Mouse (Mus musculus) bone marrow, adult 2 months (tissue): ENCODE data around the gene Snrpb2. TPM values are rescaled to one million over a fixed set of nuclear protein-coding genes. Genes with fewer than 3 reads are reported as not detected.

Experiments used
- H3K27ac ChIP-seq: fragments of 200-500 bp; 2 replicates; pipeline ENCODE4 v1.5.1; 2012; ENCODE audit warnings: low read depth, mild to moderate bottlenecking, control low read depth, inconsistent platforms, low read length; ENCODE audit not compliant: control insufficient read depth, poor library complexity, insufficient read depth
- H3K4me1 ChIP-seq: fragments of 200-500 bp; 2 replicates; pipeline ENCODE4 v1.6.1; 2011; ENCODE audit warnings: low read length; ENCODE audit not compliant: control insufficient read depth, insufficient read depth
- H3K4me3 ChIP-seq: fragments of 200-500 bp; replicated peaks from 2 replicates; pipeline ENCODE3; 2011; ENCODE audit warnings: mild to moderate bottlenecking, low read depth, low read length, control low read depth; ENCODE audit not compliant: control insufficient read depth
- CTCF ChIP-seq: fragments of 200-500 bp; IDR thresholded peaks from 2 replicates; pipeline ENCODE4 v1.5.1; 2011; ENCODE audit warnings: low read length, control low read depth; ENCODE audit not compliant: control insufficient read depth, insufficient read depth
- POLR2A ChIP-seq: fragments of 200-500 bp; IDR thresholded peaks from 2 replicates; pipeline ENCODE4 v1.6.1; 2011; ENCODE audit warnings: low read depth, mild to moderate bottlenecking, control low read depth, low read length, borderline replicate concordance; ENCODE audit not compliant: control insufficient read depth
- WGBS: fragments of 180-500 bp; shearing (Covaris S2); methylation state at CpG from one replicate; pipeline ENCODE4 v1.1.7; 2018; 5-methylcytosine and 5-hydroxymethylcytosine counted together
- polyA plus RNA-seq: library from polyadenylated mRNA; stranded (reverse); fragments of >200 nt; gene quantifications from 2 replicates; pipeline ENCODE4 v1.2.4, GENCODE M21; 2011; ENCODE audit warnings: low replicate concordance; ENCODE audit not compliant: missing spikeins, insufficient read depth, insufficient read length

Gene Snrpb2
- polyA plus RNA-seq = 35.9 and 70.5 TPM in 2 replicates

DNA sequence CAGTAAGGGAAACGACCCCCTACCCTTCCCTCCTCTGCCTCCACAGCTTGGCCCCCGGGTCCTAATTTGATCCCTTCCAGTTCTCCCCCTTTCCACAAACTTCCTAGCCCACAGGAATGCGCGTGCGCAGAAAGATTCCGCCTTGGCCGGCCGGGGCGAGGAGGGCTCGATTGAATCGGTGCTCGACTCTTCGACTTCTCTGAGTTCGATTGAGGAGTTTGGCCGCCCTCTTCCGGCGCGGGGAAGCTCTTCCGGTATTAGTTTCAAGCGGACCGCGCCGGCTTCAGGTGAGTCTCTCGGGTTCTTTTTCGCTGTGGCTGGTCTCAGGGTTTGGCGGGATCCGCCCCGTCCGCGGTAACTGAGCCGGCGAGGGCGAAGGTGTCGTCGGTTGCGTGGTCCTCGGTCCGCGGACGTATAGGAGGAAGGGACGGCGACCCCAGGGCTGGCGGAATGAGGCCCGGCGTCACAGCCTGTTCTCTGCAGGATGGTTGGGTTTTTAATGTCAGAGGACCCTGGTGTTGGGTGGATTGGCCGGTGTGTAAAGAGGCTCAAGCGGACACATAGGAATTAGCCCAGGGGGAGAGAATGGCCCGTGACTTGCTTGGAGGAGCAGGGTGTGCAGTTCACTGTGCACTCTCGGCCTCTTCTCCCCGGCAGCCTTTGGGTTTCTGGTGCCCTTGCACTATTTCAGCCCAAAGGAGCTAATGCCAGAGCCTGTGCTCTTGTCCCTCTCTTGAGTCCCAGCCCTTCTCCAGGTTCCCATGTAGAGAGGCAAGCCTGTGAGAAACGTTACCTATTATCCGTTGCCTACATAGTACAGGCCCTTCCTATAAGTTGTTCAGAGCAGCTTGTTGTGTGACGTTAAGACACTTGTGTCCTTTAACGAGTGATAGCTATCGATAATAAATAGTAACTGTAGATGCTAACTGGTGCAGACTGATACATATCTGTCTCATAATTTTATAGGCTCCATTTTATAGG, at the start of gene Snrpb2:
Snrpb2 (plus strand) TSS at position 228 of the 981 bp plus-strand sequence.
- peak within 1 kb of the TSS; percentile 96 for H3K4me3 ChIP-seq
- peak within 1 kb of the TSS; percentile 20; the same call in 1 of the 2 replicates for H3K27ac ChIP-seq
- TF ChIP-seq CTCF (no peak), POLR2A (peak; percentile 25; the same call in 1 of the 2 replicates)
- H3K4me1 ChIP-seq = no peaks in the 10 kb centered on the region
- under 1% methylated on average over 55 of the region's 55 CpGs for WGBS

DNA sequence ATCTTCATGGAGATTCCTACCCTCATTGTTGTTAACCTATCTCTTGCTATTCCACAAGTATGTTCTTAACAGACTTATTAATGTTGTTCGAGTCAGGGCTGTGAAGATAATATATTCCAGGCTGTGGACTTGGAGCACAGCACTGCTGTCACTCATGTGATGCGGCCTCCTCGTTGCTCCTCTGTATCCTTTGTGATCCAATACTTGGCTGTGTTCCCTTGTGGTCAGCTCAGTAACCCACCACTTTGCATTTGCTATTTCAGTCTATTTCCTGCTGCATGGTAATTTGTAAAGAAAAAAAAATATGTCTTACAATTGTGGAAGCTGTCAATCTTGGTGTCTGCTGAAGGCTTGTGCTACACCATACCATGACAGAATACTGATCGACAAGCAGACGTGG, 49.8 kb upstream of the Snrpb2 start:
- H3K27ac ChIP-seq = no peak overlapping the region
- 24% methylated on average over 5 of the region's 5 CpGs for WGBS
- no peaks in the 10 kb centered on the region for H3K4me1 ChIP-seq
- no peak overlapping the region for H3K4me3 ChIP-seq
- TF ChIP-seq POLR2A (no peak), CTCF (no peak)

DNA sequence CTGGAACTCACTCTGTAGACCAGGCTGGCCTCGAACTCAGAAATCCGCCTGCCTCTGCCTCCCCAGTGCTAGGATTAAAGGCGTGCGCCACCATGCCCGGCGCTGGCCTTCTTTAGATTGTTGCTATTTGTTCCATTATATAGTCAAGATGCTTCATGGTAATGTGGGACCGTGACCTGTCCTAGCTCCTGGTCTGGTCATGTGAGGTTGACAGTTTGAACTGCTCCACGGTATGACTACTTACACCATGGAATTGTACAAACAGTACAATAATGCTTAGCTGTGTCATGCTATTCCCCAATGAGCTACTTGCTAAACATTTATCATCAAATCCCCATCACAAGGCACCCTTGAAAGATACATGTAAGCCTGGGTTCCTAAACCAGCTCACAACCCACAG, 44.8 kb upstream of the Snrpb2 start:
- no peak for TF ChIP-seq POLR2A
- TF ChIP-seq CTCF = no peak
- H3K4me3 ChIP-seq = no peak overlapping the region
- no peak overlapping the region for H3K27ac ChIP-seq
- H3K4me1 ChIP-seq = no peaks in the 10 kb centered on the region
- 79% methylated on average over 8 of the region's 8 CpGs for WGBS

DNA sequence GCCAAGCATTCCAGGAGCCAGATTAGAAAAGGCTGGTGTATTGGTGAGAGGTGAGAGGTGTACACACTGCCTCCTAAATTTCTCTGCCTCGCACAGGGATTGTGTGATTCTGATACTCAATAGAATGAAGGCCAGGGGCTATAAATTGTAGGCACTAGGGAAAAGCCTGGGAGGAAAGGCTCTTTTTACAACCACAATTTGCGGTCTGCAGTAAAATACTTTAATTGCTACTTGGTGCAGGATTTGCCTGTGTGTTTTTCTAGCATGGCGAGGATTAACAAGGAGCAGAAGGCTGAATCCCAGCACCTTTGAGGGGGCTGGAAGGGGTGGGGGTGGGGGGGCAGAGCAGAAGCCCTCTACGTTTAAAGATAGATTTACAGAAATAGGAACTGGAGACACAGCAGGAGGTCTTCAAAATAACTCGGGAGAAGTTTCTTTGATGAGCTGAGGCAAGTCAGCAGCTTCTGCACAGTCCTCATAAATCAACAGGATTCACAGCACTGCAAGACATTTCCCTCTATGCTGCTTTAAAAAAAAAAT, 44.2 kb upstream of the Snrpb2 start:
- H3K4me1 ChIP-seq = no peaks in the 10 kb centered on the region
- TF ChIP-seq CTCF (no peak), POLR2A (no peak)
- WGBS = 33% methylated on average over 5 of the region's 5 CpGs
- H3K4me3 ChIP-seq = no peak overlapping the region
- H3K27ac ChIP-seq = no peak overlapping the region

DNA sequence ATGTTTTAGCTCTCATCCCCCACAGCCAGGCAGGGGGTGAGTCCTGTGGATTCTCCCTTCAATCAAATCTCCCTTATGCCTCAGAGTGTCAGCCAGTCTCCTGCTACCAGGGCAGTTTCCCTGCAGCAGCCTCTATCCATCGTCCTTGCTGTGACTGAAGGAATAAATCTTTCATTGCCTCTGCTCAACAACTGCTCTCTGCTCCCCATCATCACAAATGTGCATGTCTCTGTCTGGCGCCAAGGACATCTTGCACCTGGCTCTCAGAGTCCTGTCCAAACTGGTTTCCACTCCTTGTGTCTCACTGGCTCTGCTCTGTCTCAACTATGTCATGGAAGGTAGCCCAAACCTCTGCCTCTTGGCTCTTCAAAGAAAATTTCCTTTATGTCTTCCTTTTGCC, 43.1 kb upstream of the Snrpb2 start:
- 54% methylated on average over 2 of the region's 2 CpGs for WGBS
- Histone ChIP-seq H3K4me1 (no peaks in the 10 kb centered on the region), H3K4me3 (no peak overlapping the region), H3K27ac (no peak overlapping the region)
- TF ChIP-seq POLR2A (no peak), CTCF (no peak)

DNA sequence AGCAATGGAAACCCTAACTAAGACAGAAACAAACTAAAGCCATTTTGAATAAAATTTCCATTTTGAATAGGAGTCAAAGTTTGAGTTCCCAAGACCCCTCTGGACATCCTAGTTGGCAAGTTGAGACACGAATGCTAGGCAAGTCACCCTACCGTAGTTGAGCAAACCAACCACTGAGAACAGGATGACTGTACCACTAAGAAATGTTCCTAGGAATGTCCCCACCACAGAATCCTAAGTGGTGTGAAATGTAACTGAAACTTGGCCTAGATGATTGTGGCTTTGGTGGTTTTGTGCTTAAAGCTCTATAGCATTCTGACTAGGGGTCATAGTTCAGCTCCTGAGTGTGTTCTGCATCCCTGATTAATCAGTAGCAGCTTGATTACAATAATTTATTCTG, 39.5 kb upstream of the Snrpb2 start:
- 59% methylated on average over 2 of the region's 2 CpGs for WGBS
- H3K27ac ChIP-seq = no peak overlapping the region
- no peaks in the 10 kb centered on the region for H3K4me1 ChIP-seq
- no peak overlapping the region for H3K4me3 ChIP-seq
- no peak for TF ChIP-seq CTCF
- no peak for TF ChIP-seq POLR2A

DNA sequence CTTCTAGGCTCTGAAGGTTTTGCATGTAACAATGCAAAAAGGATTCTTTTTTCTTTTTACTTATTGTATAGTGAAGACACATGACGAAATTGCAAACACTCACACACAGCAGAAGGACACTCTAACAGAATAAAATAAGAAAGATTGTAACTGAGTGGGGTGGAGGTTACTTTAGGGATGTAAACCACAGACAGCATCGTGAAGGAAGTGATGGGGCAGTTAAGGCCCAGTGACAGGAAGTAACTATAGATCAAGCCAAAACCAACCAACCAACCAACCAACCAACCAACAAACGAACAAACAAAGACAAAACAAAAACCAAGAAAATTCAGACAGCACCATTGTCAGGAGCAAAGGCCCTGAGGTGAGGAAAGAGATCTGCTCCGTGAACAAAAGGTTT, 38.6 kb upstream of the Snrpb2 start:
- no peak for TF ChIP-seq POLR2A
- TF ChIP-seq CTCF = no peak
- 30% methylated on average over 4 of the region's 4 CpGs for whole genome bisulfite sequencing
- no peak overlapping the region for H3K27ac ChIP-seq
- H3K4me3 ChIP-seq = no peak overlapping the region
- no peaks in the 10 kb centered on the region for H3K4me1 ChIP-seq

DNA sequence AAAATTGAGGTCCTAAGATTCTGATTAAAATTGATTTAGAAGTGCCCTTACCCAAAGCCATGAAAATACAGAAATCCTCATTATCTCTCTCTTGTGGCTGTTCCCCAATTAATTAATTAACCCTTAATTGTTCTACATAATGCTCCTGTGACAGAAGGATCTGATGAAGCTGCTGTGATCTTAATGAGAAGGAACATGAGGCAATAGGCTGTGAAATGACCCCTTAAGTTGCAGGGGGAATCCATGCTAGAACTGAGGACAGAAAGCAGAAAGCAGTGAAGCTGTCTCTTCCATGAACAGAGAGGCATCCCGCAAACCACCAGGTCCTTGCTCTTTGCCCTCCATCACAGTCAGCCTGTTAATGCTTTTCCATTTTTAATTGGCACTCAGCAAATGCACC, 31.6 kb upstream of the Snrpb2 start:
- TF ChIP-seq CTCF = no peak
- no peak for TF ChIP-seq POLR2A
- no peak overlapping the region for H3K27ac ChIP-seq
- no peaks in the 10 kb centered on the region for H3K4me1 ChIP-seq
- H3K4me3 ChIP-seq = no peak overlapping the region
- 76% methylated on average over 1 of the region's 1 CpGs for WGBS
